9 mouse cellular contexts compared by ENCODE assay signal in genomic region chr9:107463509-107463908, GRCm38 (mm10).
DNase-seq lines count a peak whose midpoint lies in the region; ATAC-seq lines count a peak whose summit lies in the region.
"Had no signal": no experiment of that assay in that cellular context is flagged by ENCODE, and none has a peak within 500 bp of the region (broad histone marks: within the 10 kb centered on the region; RNA-seq: fewer than 3 reads in every experiment).

No protein-coding gene starts in this region.

- H3K9me3 ChIP-seq in hindbrain, embryonic 11.5 days (ENCODE audit: control insufficient read depth, low read length): no peaks in the 10 kb centered on the region

- H3K4me2 ChIP-seq in hindbrain, embryonic 11.5 days (replicated peaks; ENCODE audit: low read depth, low read length): no peak overlapping the region

- ATAC-seq in hindbrain, embryonic 11.5 days (ENCODE audit: low FRiP score): peak; percentile 69; the same call in 1 of the 2 replicates

- no peak overlapping the region for H3K27ac ChIP-seq in hindbrain, embryonic 11.5 days (ENCODE audit: low read depth, low read length)
- H3K27ac ChIP-seq: macrophage had no signal

- no peaks in the 10 kb centered on the region for H3K36me3 ChIP-seq in hindbrain, embryonic 11.5 days (ENCODE audit: control insufficient read depth, insufficient read depth, low read length)

- no peak overlapping the region for H3K4me3 ChIP-seq in hindbrain, embryonic 11.5 days (ENCODE audit: low read depth, low read length)

- DNase-seq in NIH3T3 (ENCODE audit: low read depth): peak; percentile 70
- peak; percentile 83 for DNase-seq in cerebellum, adult 9-11 months
- DNase-seq in frontal cortex, postnatal 14 days (ENCODE audit: low spot score in 2 of 2): peak; percentile 69 to 79
- DNase-seq in hindbrain, embryonic 11.5 days (ENCODE audit: low spot score): peak; percentile 94
- DNase-seq in layer of hippocampus, adult 9-11 months: peak; percentile 63
- peak; percentile 85 for DNase-seq in lung, postnatal 10 days
- DNase-seq in retina, postnatal 1 day: peak; percentile 86
- peak; percentile 44 to 80 for DNase-seq in urinary bladder, adult 18-20 months (ENCODE audit: low spot score in 2 of 2)

- no peak overlapping the region for H3K9ac ChIP-seq in hindbrain, embryonic 11.5 days (ENCODE audit: low read depth, low read length)

- no peaks in the 10 kb centered on the region for H3K27me3 ChIP-seq in hindbrain, embryonic 11.5 days (ENCODE audit: control insufficient read depth, insufficient read depth, low read length)

- peaks cover 8% of the 10 kb centered on the region; the same call in 1 of the 2 replicates for H3K4me1 ChIP-seq in hindbrain, embryonic 11.5 days (replicated peaks; ENCODE audit: control insufficient read depth, insufficient read depth, low read length)

- 17% methylated on average over 7 of the region's 7 CpGs for WGBS in hindbrain, embryonic 11.5 days
